Mouse (Mus musculus): ENCODE measurements around the gene Gm4340. TPM values are rescaled to one million over a fixed set of nuclear protein-coding genes. Genes with fewer than 3 reads are reported as not detected.

Gene Gm4340
- polyA plus RNA-seq, 1 experiment from 2014 or later = not detected

Other genes starting within 250 kb of the Gm4340 start
- gene Gm21293, start 51.1 kb upstream of the Gm4340 start, polyA plus RNA-seq (2016; fragmentation: Nextera tagmentation; extraction: Ambion mirVana) = not detected in 2 replicates
- gene Gm6763, start 42.5 kb upstream of the Gm4340 start, polyA plus RNA-seq (2016; fragmentation: Nextera tagmentation; extraction: Ambion mirVana) = not detected in 2 replicates
- gene Gm8764, start 34.0 kb upstream of the Gm4340 start, polyA plus RNA-seq (2016; fragmentation: Nextera tagmentation; extraction: Ambion mirVana) = not detected in 2 replicates
- not detected in 2 replicates for gene Gm21304, start 25.5 kb upstream of the Gm4340 start, polyA plus RNA-seq (2016; fragmentation: Nextera tagmentation; extraction: Ambion mirVana)
- gene Gm21312, start 17.0 kb upstream of the Gm4340 start, polyA plus RNA-seq (2016; fragmentation: Nextera tagmentation; extraction: Ambion mirVana) = not detected in 2 replicates
- gene Gm20765, start 8.5 kb upstream of the Gm4340 start, polyA plus RNA-seq (2016; fragmentation: Nextera tagmentation; extraction: Ambion mirVana) = not detected in 2 replicates